Mouse (Mus musculus) yolk sac, embryonic 10.5 days (tissue): Measurements from ENCODE around the gene Aifm1.
"Not testable (repeated sequence)": the region's sequence is repeated elsewhere in the genome, so short reads cannot be mapped to it uniquely, and the experiment has no call there.

ENCODE experiments used
- DNase-seq: peaks from one replicate; pipeline ENCODE4 v3.0.0-alpha.2; 2017; ENCODE audit warnings: low spot score

Gene Aifm1

DNA sequence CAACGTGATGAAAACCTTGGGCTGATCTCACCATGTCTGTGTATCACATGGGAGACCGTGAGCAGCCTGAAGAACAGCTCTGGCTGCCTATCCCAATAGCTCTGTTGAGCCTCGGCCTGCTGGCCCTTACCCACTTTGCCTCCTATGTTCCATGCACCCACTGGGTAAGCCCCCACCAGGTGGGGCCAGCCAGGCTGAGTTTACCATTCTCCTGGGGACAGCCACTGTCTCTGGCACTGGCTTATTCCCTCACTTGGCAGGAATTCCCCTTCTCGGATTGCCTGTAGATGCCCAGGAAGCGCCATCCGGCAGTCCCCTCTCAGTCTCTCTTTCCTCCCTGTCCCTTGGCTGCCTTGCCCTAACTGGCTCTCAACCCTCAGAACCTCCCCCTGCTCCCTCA lies 56.4 kb downstream of the Aifm1 start:
- no peak for DNase-seq

DNA sequence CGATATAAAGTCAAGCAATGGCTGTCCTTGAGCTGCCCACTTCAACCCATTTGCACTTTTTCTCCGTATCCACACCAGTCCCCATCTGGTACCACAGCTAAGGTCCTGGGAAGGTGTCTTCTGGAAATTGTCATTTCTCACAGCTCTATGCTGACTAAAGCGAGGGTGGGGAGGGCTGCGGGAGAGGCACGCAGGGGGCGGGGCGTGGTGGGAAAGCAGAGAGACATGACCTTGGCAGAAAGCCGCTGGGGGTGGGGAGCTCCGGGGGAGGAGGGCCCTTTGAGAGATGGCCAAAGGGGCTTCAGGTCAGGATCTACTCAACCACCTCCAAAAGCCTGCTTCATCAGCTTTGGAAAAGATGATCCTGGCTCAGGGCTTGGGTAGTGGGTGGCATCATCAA lies 58.3 kb downstream of the Aifm1 start:
- no peak for DNase-seq

DNA sequence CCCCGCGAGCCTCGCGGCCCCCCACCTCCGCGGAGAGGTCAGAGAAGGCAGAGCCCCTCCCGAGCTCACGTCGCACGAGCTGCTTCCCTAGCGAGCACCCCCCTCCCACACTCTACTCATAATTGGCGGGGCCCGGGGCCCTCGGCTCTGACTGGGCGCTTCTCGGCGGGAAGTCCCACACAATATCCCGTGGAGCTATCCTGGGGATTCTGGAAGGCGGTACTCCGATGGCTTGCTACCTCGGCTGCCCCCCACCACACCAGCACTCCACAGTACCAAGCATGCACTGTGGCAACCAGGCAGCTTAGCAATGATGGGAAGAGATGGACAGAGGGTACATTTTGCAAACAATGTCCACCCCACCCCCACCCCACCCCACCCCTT lies 58.9 kb downstream of the Aifm1 start:
- DNase-seq, result peak; percentile 5

DNA sequence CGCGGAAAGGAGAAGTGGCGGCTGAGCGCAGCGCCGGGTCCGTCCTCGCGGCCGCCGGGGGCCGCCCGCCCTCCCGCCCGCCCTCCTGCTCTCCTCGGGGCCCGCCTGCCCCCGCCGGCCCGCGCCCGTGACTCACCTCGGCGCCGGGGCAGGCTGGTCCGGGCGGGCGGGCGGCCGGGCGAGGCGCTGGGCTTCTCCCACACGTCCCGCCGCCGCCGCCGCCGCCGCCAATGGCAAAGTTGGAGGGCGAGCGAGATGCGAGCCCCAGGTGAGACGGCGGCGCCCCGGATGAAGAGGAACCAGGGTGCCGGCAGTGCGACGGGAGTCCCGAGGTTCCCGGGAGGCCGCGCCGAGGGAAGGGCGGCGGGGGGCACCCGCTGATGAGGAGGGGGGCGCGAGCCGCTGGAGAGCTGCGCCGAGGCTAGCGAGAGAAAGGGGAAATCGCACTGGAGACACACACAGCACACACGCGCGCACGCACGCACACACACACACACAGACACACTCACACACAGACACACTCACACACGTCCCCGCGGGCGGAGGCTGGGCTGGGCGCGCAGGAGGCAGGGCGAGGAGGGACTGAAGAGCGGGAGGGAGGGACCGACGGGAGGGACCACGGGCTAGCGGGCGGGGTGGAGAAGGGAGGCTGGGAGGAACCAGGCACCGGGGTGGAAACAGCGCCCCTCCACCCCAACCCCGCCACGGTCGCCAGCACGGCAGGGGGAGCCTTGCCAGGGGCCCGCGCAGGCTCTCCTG lies 59.4 kb downstream of the Aifm1 start:
- DNase-seq, result peak; percentile 58

DNA sequence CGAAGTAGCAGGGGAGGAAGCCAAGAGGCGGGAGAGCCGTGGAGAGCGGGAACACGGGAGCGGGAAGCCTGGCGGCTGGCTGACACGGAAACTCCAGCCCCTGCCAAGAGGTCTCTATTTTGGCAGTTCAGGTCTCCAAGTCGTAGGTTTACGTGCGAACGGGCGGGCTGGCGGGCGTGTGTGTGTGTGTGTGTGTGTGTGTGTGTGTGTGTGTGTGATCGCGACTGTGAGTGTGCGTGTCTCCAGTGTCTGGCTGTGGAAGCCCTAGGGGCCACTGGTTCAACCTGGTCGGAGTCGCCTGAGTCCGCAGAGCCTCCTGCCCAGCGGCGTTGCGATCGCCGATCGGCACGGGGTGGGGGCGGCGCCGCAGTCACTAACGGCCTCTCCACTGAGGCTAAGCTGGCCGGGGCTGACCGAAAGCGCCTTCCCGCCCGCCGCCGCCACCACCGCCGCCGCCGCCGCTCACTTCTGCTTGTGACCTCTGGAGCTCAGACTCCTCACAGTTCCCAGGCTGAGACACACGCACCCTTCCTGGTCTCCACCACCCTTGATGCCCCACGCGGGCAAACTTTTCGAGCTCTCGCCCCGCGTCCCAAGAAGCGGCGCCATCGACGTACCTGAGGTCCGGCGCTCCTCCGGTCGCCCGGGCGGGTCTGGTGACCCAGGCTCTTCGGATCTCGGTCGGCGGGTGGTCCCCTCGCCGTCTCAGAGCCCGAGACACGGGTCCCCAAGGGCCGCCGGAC lies 60.3 kb downstream of the Aifm1 start:
- peak; percentile 8 for DNase-seq

DNA sequence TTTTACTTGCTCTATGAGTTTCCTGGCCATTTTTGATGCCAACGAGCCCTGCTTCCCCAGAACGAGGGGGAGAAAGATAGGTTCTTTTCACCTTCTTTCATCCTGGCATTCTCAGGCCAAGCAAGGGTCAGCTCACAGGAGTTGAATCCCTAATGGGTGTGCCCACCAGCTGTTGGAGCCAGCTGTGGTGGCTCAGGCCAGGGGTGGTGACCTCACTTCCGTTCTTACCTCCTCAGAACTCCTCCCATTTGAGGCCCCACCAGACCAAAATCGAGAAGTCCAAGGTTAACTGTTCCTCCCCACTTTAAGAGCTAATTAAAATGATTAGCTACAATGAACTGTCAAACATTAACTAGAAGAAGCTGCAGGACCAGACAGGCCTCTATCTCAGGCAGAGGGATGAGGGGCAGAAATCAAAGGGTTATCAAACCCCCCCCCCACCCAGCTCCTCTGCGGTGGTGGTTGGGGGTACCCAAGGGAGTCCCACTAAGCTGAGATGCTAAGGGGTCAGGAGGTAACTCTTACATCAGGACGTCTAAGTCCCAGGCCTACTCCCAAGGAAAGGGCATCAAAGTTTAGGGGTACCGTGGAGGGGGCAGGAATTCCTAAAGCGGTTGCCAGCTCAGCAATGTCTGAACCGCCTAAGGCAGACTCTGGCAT lies 61.0 kb downstream of the Aifm1 start:
- no peak for DNase-seq

DNA sequence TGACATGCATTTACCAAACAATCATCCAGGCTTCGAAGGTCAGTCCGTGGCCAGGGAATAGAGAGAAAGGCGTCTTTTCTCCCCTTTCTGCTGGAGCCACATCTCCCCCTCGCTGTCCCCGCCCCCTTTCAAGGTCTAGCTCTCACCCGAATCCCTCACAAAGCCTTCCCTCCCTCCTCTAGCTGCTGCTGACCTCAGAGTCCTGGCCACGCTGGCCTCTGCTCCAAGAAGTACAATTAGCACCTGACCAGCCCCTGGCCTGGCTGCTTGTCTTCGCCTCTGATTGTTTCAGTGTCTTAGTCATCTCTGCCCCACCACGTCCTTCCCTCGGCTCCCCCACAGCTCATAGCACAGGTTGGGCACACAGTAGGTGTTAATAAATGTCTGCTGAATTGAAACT lies 63.7 kb downstream of the Aifm1 start:
- DNase-seq, result no peak

DNA sequence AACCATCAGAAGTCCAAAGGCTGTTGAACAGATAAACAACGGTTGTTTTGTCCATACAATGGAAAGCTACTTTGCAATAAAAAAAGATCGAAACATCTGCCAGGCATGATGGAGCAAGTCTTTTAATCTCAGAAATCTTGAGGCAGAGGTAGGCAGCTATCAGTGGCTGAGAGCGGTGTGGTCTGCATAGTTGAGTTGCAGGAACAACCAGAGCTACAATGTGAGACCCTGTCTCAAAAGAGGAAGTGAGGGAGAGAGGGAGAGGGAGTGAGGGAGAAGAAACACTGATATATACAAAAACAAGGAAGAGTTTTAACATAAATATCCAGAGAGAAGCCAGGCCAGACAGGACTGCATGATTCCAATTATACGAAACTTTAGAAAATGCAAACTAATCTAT lies 68.7 kb downstream of the Aifm1 start:
- no peak for DNase-seq

DNA sequence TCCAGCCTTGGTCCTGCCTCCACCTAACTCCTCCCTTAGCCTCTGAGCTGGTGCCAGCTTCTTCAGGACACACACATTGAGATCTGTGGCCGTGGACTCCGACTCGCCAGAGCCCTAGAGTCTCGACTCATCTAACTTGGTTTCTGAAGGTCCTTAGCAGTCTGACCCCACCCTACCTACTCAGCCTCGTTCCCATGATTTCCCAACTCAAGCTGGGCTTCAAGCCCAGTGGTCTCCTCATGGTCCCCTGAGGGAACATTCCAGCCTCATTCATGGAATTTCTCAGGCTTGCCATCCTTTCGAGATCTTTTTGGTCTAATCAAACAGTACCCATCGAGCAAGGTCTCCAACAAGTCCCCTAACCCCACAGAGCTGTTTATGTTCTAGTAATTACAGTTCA lies 71.4 kb downstream of the Aifm1 start:
- no peak for DNase-seq

DNA sequence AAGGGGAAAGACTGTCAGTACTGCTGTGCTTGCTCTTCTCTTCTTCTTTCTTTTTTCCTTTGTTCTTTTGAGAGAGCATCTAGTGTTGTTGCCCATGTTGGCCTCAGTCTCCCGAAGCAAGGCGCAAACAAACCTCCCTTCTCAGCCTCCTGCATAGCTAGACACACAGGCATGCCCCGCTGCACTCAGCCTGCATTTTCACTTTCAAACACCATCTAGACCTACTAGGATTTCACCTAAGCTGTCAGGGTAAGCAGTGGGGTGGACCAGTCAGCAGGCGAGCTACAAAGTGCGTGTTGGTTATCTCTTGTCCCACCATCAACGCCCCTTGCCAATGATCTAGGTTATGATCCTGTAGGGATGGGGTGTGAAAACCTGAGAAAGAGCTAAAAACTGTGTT lies 71.8 kb downstream of the Aifm1 start:
- DNase-seq, result no peak

DNA sequence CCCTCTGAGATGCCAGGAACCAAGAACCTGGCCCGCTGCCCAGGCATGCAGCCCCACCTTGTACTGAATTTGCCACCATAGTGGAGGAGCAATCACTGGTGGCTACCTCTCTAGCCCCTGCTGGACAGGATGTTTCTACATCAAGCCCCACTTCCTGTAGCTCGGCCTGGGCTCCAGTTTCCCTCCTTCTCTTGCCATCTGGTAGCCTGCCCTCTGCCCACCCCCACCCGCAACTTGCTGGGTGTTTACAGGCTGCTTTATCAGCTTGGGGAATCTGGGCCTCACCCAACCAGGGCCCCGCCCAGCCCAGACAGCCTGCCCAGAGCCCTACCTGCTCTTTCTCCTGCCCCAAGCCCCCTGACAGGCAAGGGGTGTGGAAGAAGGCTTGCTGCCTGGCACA lies 74.3 kb downstream of the Aifm1 start:
- DNase-seq, result no peak

DNA sequence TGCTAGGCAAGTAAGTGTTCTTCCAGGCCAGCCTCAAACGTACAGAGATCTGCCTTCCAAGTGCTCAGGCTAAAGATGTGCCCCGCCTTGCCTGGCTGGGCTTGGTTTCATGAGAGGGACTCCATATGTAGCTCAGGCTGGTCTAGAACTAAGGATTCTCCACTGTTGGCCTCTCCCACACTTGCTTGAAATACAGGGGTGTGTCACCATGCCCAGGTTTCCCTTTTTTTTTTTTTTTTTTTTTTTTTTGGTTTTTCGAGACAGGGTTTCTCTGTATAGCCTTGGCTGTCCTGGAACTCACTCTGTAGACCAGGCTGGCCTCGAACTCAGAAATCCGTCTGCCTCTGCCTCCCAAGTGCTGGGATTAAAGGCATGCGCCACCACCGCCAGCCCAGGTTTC lies 77.3 kb downstream of the Aifm1 start:
- not testable (repeated sequence) for DNase-seq

DNA sequence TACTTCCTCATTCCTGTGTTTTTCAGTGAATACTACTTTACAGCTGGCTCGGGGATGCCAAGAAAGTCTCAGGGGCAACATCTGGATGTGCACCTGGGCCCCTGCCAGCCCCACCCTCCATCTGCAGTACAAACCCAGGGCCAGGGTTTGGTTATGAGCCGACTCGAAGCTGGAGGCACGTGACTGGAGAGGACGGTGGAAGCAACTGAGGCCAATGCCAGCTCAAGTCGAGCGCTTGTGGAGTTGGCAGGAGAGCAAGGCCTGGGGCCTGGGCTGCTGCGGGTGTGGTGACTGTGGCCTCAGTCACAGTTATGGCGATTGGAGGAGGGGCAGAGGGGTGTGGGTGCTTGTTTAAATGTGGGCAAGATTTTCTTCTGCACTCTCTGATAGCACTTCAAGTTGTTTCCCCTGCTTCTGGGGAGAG lies 77.9 kb downstream of the Aifm1 start:
- DNase-seq, result no peak

DNA sequence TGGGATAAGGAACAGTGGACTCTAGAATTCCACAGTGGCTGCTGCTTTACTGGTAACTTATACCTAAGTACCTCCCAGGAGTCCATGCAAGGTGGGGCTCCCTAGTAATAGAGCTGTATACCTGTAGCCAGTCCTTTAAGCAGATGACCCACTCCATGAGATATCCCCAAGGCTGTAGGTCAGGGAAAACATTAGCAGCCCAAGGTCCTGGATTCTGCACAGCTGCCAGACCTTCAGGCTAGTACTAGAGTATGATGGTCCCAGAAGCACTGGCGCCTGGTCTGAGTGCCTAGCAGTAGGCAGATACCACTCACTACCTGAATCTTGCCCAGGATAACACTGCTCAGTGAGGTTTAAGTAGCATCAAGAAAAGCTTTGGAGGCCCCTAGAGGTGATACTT lies 79.1 kb downstream of the Aifm1 start:
- no peak for DNase-seq

DNA sequence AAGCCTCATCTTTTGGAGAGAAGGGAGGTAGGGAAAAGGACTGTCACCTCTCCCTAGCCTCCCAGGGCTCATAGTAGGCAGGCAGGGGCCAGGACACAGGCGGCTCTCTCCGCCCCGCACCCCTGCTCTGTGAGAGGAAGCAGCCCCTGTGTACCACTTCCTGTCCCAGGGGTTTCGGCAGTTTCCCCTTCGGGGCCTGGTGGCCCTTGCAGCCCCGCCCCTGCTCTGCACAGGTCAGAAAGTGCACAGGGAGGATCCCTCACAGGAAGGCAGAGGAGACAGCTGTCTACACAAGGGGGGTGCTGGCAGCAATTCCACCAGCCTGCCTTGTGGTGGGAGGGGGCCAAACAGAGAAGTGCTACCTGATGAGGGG lies 79.8 kb downstream of the Aifm1 start:
- DNase-seq, result no peak

DNA sequence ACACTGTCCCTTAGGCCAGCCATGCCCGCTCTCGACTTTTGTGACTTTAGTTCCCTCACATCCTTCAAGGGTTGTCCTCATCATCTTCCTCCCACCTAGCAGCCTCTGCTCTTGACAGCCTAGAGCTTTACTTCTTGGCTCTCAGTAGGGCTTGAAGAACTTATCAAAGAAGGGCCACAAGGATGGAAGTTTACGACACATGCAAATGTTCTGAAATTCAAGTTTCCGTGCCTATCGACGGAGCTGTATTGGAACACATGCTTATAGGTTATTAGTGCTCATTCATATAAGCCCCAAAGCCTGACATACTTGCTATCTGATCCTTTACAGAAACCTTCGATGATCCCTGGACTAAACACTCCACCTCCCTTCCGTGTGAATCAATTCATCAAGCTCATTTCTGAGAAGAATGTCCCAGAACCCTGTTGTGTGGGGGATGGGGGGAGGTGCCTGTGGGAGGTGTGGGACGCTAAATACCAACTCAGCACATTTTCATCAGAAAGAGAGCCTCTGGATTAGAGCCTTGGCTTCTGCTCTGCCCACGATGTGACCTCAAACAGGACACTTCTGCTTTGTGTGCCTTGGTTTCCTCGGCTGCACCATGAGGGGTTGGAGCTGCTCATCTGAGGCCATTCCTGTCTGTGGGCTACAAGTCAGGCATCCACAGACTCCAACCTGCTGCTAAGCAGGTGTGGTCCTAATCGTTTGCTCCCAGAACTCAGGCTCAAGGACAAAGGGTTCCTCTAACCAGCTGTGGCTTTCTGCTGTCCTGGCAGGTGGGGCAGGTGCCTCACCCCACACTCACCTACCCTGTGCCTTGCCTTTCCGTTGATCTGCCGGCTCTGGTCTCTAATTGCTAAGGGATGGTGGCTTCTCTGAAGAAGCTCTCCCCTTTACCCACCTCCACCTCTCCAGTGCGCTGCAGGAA lies 80.5 kb downstream of the Aifm1 start:
- DNase-seq, result no peak

DNA sequence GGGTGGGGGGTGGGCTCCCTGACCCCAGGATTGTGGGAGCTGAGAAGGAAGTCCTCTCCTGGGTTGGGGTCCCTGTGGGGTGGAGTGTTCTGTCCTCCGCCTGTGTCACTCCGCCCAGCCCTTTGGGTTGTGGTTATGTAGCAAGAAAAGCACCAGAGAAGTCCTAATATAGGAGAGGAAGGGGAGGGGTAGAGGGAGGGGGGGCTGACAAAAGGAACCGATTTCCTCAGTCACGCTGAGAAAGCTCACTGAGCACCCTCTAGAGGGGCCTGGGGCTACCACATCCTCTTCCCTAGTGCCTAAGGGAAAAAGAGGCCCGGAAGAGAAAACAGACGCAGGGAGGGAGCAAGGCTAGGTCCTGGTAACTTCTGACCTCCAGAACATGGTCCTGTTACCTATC lies 83.8 kb downstream of the Aifm1 start:
- no peak for DNase-seq

DNA sequence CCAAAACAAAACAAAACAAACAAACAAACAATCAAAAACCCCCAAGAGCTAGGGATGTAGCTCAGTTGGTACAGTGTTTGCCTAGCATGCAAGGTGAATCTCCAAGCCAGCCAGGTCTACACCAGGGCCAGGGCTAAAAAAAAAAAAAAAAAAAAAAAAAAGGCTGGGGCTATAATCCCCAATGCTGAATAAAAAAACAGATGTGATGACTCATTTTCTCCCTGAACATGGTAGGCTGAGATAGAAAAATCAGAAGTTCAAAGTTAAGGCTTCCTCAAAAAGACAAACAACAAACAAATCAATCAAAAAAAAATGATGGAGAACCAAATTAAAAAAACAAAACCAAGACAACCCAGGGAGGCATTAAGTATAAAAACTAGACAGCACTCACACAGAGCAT lies 84.3 kb downstream of the Aifm1 start:
- DNase-seq, result no peak

DNA sequence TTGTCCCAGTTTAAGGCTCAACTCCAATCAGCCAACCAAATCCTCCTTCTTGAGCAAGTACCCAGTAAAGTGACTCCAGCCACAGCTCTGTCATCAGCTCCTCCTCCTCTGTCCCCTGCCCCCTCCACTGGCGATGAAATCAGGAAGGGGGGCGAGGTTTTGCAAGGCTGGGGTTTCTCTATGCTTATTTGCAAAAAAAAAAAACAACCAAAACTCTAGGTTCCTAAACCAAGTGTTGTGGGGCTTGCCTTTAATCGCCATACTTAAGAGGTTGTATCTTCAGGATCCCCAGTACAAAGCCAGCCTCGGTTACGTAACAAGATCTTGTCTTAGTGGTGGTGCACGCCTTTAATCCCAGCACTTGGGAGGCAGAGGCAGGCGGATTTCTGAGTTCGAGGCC lies 84.7 kb downstream of the Aifm1 start:
- DNase-seq, result no peak

DNA sequence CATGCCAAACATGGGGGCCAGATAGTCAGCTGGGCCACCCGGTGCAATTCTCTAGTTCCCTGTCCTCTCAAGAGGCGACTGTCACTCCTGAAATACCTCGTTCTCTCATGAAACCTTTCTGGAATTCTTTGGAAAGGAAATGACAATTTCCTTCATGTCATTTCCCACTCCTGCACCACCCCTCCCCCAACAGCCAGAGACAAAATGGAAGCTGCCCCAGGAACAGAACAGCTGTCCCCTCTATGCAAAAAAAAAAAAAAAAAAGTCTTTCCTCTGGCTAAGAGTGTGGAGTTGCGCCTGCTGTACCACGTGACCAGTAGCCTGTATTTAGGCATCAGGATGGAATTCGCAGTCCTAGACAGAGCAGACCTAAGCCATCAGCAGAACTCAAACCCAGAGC lies 85.1 kb downstream of the Aifm1 start:
- DNase-seq, result no peak

DNA sequence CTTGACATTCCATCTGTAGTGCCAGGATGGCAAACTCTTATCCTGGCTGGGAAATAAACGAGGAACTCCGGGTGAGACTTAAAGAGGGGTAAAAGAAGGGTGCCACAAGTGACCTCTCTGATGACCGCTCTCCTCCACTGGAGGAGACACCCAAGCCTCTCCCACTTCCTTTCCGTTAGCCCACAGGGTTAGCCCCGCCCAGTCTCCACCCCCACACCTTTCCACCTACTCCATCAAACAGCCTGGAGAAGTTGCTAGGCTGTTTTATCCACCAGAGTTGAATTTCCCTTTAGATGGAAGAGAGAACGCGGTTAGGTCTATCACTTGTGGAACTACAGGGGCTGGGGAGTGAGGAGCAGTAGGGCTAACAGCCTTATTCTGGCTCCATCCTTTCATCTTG lies 88.1 kb downstream of the Aifm1 start:
- no peak for DNase-seq
